Mouse (Mus musculus): ENCODE results near the gene Adarb1. TPM values are rescaled to one million over a fixed set of nuclear protein-coding genes. Genes with fewer than 3 reads are reported as not detected.

Adarb1 gene
- polyA plus RNA-seq, 2 experiments = 0.92 to 1.2 TPM

GRCm38 (mm10) chr10:77450159-77450464 lies 32.0 kb upstream of the Adarb1 start:
- Histone ChIP-seq H3K9me3 (ENCODE audit: control insufficient read depth, low read length) (no peaks in the 10 kb centered on the region), H3K4me3 (ENCODE audit: insufficient read depth in 1 of 2, low read depth in 2 of 2, low read length in 2 of 2) (no peak overlapping the region), H3K27me3 (ENCODE audit: control insufficient read depth, insufficient read depth, low read length) (0 out of 2 replicates have a peak, but pooled peaks cover 3% of the 10 kb centered on the region), H3K4me2 (ENCODE audit: low read depth) (no peak overlapping the region), H3K36me3 (replicated peaks; ENCODE audit: control insufficient read depth, insufficient read depth, low read depth) (no peaks in the 10 kb centered on the region), H3K9ac (replicated peaks) (no peak overlapping the region), H3K27ac (no peak overlapping the region), H3K4me1 (replicated peaks; ENCODE audit: control insufficient read depth in 2 of 2, insufficient read depth in 2 of 2, low read length in 1 of 2) (no peaks in the 10 kb centered on the region)
- DNase-seq (ENCODE audit: low read depth in 3 of 3, low spot score in 3 of 3) (no peak), ATAC-seq (ENCODE audit: insufficient read depth) (no peak)
- no peak for TF ChIP-seq EP300 (IDR thresholded peaks at IDR 0.05; ENCODE audit: low read depth)
- no peak for TF ChIP-seq CTCF (IDR thresholded peaks at IDR 0.05; ENCODE audit: low read depth)

- H3K9me3 ChIP-seq (ENCODE audit: control insufficient read depth, low read length) = no peaks in the 10 kb centered on the region
- TF ChIP-seq EP300 (IDR thresholded peaks at IDR 0.05; ENCODE audit: low read depth) = no peak
- TF ChIP-seq CTCF (IDR thresholded peaks at IDR 0.05; ENCODE audit: low read depth) = no peak
- H3K4me2 ChIP-seq (ENCODE audit: low read depth) = no peak overlapping the region
- no peak overlapping the region for H3K9ac ChIP-seq (replicated peaks)
- ATAC-seq (ENCODE audit: insufficient read depth) (peak; percentile 37; the same call in 1 of the 2 replicates), DNase-seq (ENCODE audit: low read depth in 3 of 3, low spot score in 3 of 3) (no peak)
- H3K27ac ChIP-seq = no peak overlapping the region
- 22% methylated on average over 23 of the region's 23 CpGs for WGBS (ENCODE audit: insufficient replicate concordance)
- no peak overlapping the region for H3K4me3 ChIP-seq (ENCODE audit: insufficient read depth in 1 of 2, low read depth in 2 of 2, low read length in 2 of 2)
- no peaks in the 10 kb centered on the region for H3K36me3 ChIP-seq (replicated peaks; ENCODE audit: control insufficient read depth, insufficient read depth, low read depth)
- 0 out of 2 replicates have a peak, but pooled peaks cover 3% of the 10 kb centered on the region for H3K27me3 ChIP-seq (ENCODE audit: control insufficient read depth, insufficient read depth, low read length)
- H3K4me1 ChIP-seq (replicated peaks; ENCODE audit: control insufficient read depth in 2 of 2, insufficient read depth in 2 of 2, low read length in 1 of 2) = no peaks in the 10 kb centered on the region
Observed at GRCm38 (mm10) chr10:77449315-77450158, 31.5 kb upstream of the Adarb1 start.

- H3K9me3 ChIP-seq (ENCODE audit: control insufficient read depth, low read length) = no peaks in the 10 kb centered on the region
- no peak overlapping the region for H3K9ac ChIP-seq (replicated peaks)
- H3K36me3 ChIP-seq (replicated peaks; ENCODE audit: control insufficient read depth, insufficient read depth, low read depth) = no peaks in the 10 kb centered on the region
- H3K27me3 ChIP-seq (ENCODE audit: control insufficient read depth, insufficient read depth, low read length) = 0 out of 2 replicates have a peak, but pooled peaks cover 3% of the 10 kb centered on the region
- no peak overlapping the region for H3K4me2 ChIP-seq (ENCODE audit: low read depth)
- DNase-seq (ENCODE audit: low read depth in 3 of 3, low spot score in 3 of 3) (no peak), ATAC-seq (ENCODE audit: insufficient read depth) (peak; percentile 37; the same call in 1 of the 2 replicates)
- TF ChIP-seq EP300 (IDR thresholded peaks at IDR 0.05; ENCODE audit: low read depth) (no peak), CTCF (IDR thresholded peaks at IDR 0.05; ENCODE audit: low read depth) (no peak)
- H3K4me1 ChIP-seq (replicated peaks; ENCODE audit: control insufficient read depth in 2 of 2, insufficient read depth in 2 of 2, low read length in 1 of 2) = no peaks in the 10 kb centered on the region
- WGBS (ENCODE audit: insufficient replicate concordance) = 28% methylated on average over 6 of the region's 6 CpGs
- H3K27ac ChIP-seq = no peak overlapping the region
- no peak overlapping the region for H3K4me3 ChIP-seq (ENCODE audit: insufficient read depth in 1 of 2, low read depth in 2 of 2, low read length in 2 of 2)
Observed at GRCm38 (mm10) chr10:77448698-77449247, 30.7 kb upstream of the Adarb1 start.

- H3K4me3 ChIP-seq (ENCODE audit: insufficient read depth in 1 of 2, low read depth in 2 of 2, low read length in 2 of 2) = no peak overlapping the region
- no peak overlapping the region for H3K27ac ChIP-seq
- H3K36me3 ChIP-seq (replicated peaks; ENCODE audit: control insufficient read depth, insufficient read depth, low read depth) = no peaks in the 10 kb centered on the region
- H3K27me3 ChIP-seq (ENCODE audit: control insufficient read depth, insufficient read depth, low read length) = 0 out of 2 replicates have a peak, but pooled peaks cover 3% of the 10 kb centered on the region
- no peak overlapping the region for H3K4me2 ChIP-seq (ENCODE audit: low read depth)
- no peaks in the 10 kb centered on the region for H3K9me3 ChIP-seq (ENCODE audit: control insufficient read depth, low read length)
- no peak overlapping the region for H3K9ac ChIP-seq (replicated peaks)
- DNase-seq (ENCODE audit: low read depth in 3 of 3, low spot score in 3 of 3) (no peak), ATAC-seq (ENCODE audit: insufficient read depth) (no peak)
- H3K4me1 ChIP-seq (replicated peaks; ENCODE audit: control insufficient read depth in 2 of 2, insufficient read depth in 2 of 2, low read length in 1 of 2) = no peaks in the 10 kb centered on the region
- WGBS (ENCODE audit: insufficient replicate concordance) = 65% methylated on average over 7 of the region's 7 CpGs
- TF ChIP-seq CTCF (IDR thresholded peaks at IDR 0.05; ENCODE audit: low read depth) (no peak), EP300 (IDR thresholded peaks at IDR 0.05; ENCODE audit: low read depth) (no peak)
Observed at GRCm38 (mm10) chr10:77448209-77448608, 30.1 kb upstream of the Adarb1 start.

- no peak for ATAC-seq (ENCODE audit: insufficient read depth)
- Histone ChIP-seq H3K9ac (replicated peaks) (no peak overlapping the region), H3K4me3 (ENCODE audit: insufficient read depth in 1 of 2, low read depth in 2 of 2, low read length in 2 of 2) (no peak overlapping the region), H3K4me1 (replicated peaks; ENCODE audit: control insufficient read depth in 2 of 2, insufficient read depth in 2 of 2, low read length in 1 of 2) (no peaks in the 10 kb centered on the region), H3K27ac (no peak overlapping the region), H3K4me2 (ENCODE audit: low read depth) (no peak overlapping the region), H3K27me3 (ENCODE audit: control insufficient read depth, insufficient read depth, low read length) (0 out of 2 replicates have a peak, but pooled peaks cover 3% of the 10 kb centered on the region), H3K9me3 (ENCODE audit: control insufficient read depth, low read length) (no peaks in the 10 kb centered on the region), H3K36me3 (replicated peaks; ENCODE audit: control insufficient read depth, insufficient read depth, low read depth) (no peaks in the 10 kb centered on the region)
- 15% methylated on average over 2 of the region's 2 CpGs for WGBS (ENCODE audit: insufficient replicate concordance)
- DNase-seq (ENCODE audit: low read depth in 3 of 3, low spot score in 3 of 3) = no peak
- TF ChIP-seq CTCF (IDR thresholded peaks at IDR 0.05; ENCODE audit: low read depth) (no peak), EP300 (IDR thresholded peaks at IDR 0.05; ENCODE audit: low read depth) (no peak)
Observed at GRCm38 (mm10) chr10:77447755-77448154, 29.7 kb upstream of the Adarb1 start.

Measured in liver, embryonic 14.5 days (tissue).